Mouse (Mus musculus): ENCODE data around the gene Pde3a. TPM values are rescaled to one million over a fixed set of nuclear protein-coding genes. Genes with fewer than 3 reads are reported as not detected.

The Pde3a gene
- polyA plus RNA-seq, 1 experiment from 2014 or later: 4.8 TPM

DNA sequence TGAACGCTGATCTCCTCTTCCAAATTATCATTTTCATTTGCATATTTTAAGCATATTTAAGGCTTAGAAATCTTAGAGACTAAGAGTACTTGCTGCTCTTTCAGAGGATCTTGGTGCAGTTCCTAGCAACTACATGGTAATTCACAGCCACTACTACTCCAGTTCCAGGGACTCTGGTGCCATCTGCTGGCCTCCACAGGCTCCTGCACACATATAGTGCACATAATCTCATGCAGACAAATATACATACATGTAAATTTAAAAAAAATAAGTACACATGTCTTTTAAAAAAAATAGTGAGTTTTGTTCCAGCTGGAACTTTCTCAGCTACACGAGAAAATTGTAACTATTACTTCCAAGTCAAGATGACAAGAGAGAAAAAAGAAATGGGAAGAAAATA lies 221.2 kb downstream of the Pde3a start:
- Histone ChIP-seq H3K4me1 (replicated peaks; ENCODE audit: control insufficient read depth, insufficient read depth, low read length) (no peaks in the 10 kb centered on the region), H3K27me3 (ENCODE audit: control insufficient read depth, insufficient read depth, low read depth, low read length) (no peaks in the 10 kb centered on the region), H3K4me2 (ENCODE audit: low read depth, low read length) (no peak overlapping the region), H3K9ac (ENCODE audit: low read length) (no peak overlapping the region), H3K4me3 (ENCODE audit: low read length) (no peak overlapping the region), H3K36me3 (ENCODE audit: control insufficient read depth, insufficient read depth, low read length) (no peaks in the 10 kb centered on the region), H3K27ac (ENCODE audit: low read length) (no peak overlapping the region), H3K9me3 (ENCODE audit: control insufficient read depth, low read length) (peaks cover 3% of the 10 kb centered on the region; the same call in 1 of the 2 replicates)
- ATAC-seq (ENCODE audit: low read depth): no peak
- WGBS: 85% methylated on average over 2 of the region's 2 CpGs

- Histone ChIP-seq H3K27me3 (ENCODE audit: control insufficient read depth, insufficient read depth, low read depth, low read length) (no peaks in the 10 kb centered on the region), H3K36me3 (ENCODE audit: control insufficient read depth, insufficient read depth, low read length) (no peaks in the 10 kb centered on the region), H3K4me1 (replicated peaks; ENCODE audit: control insufficient read depth, insufficient read depth, low read length) (no peaks in the 10 kb centered on the region), H3K4me2 (ENCODE audit: low read depth, low read length) (no peak overlapping the region), H3K9me3 (ENCODE audit: control insufficient read depth, low read length) (peaks cover 3% of the 10 kb centered on the region; the same call in 1 of the 2 replicates), H3K9ac (ENCODE audit: low read length) (no peak overlapping the region), H3K27ac (ENCODE audit: low read length) (no peak overlapping the region), H3K4me3 (ENCODE audit: low read length) (no peak overlapping the region)
- 40% methylated on average over 2 of the region's 2 CpGs for WGBS
- ATAC-seq (ENCODE audit: low read depth): no peak
Measured at GRCm38 (mm10) chr6:141474223-141474622, 225.2 kb downstream of the Pde3a start.

GRCm38 (mm10) chr6:141474696-141475095 lies 225.6 kb downstream of the Pde3a start:
- no peak overlapping the region for H3K9ac ChIP-seq (ENCODE audit: low read length)
- no peaks in the 10 kb centered on the region for H3K36me3 ChIP-seq (ENCODE audit: control insufficient read depth, insufficient read depth, low read length)
- no peak overlapping the region for H3K27ac ChIP-seq (ENCODE audit: low read length)
- H3K4me3 ChIP-seq (ENCODE audit: low read length): no peak overlapping the region
- H3K4me1 ChIP-seq (replicated peaks; ENCODE audit: control insufficient read depth, insufficient read depth, low read length): no peaks in the 10 kb centered on the region
- H3K9me3 ChIP-seq (ENCODE audit: control insufficient read depth, low read length): peaks cover 3% of the 10 kb centered on the region; the same call in 1 of the 2 replicates
- 35% methylated on average over 3 of the region's 3 CpGs for WGBS
- ATAC-seq (ENCODE audit: low read depth): no peak
- no peak overlapping the region for H3K4me2 ChIP-seq (ENCODE audit: low read depth, low read length)
- no peaks in the 10 kb centered on the region for H3K27me3 ChIP-seq (ENCODE audit: control insufficient read depth, insufficient read depth, low read depth, low read length)

DNA sequence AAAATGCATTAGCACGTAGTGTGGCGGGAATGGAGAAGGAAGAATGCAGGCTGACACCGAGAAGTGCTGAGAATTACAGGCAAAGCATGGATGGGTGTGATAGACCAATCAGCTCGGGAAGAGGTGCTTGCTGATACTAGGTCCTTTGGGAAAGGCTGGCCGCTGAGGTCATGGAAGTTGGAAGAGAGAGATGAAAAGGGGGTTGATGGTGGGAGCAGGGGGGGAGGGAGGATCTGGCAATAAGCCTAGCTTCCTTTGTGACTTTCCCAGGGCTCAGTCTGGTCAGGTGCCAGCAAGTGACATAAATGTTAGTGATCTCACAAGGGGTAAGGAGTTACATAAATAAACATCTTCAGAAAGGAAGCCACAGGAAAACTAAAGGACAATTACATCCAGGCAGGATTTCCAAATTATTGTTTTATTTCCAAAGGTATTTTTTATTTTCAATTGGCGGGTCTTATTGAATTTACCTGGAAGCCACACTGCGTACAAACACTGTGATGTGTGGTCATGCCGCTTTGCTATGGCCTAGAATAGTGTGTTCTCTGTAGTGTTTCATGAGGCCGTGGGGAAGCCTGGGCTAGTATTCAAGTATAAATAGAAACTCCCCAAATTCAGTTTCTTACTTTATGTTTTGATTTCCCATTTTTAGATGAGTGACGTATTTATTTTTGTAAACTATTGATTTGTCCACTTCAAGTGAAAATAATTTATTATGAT lies 236.4 kb downstream of the Pde3a start:
- 43% methylated on average over 10 of the region's 10 CpGs for WGBS

GRCm38 (mm10) chr6:141487266-141487665 lies 238.2 kb downstream of the Pde3a start:
- H3K4me2 ChIP-seq (ENCODE audit: low read depth, low read length): no peak overlapping the region
- ATAC-seq (ENCODE audit: low read depth): peak; percentile 64; the same call in 1 of the 2 replicates
- H3K27me3 ChIP-seq (ENCODE audit: control insufficient read depth, insufficient read depth, low read depth, low read length): no peaks in the 10 kb centered on the region
- 67% methylated on average over 7 of the region's 7 CpGs for WGBS
- H3K27ac ChIP-seq (ENCODE audit: low read length): no peak overlapping the region
- no peak overlapping the region for H3K4me3 ChIP-seq (ENCODE audit: low read length)
- H3K9me3 ChIP-seq (ENCODE audit: control insufficient read depth, low read length): no peaks in the 10 kb centered on the region
- H3K4me1 ChIP-seq (replicated peaks; ENCODE audit: control insufficient read depth, insufficient read depth, low read length): peaks cover 8% of the 10 kb centered on the region; the same call in 1 of the 2 replicates
- H3K9ac ChIP-seq (ENCODE audit: low read length): no peak overlapping the region
- peaks cover 3% of the 10 kb centered on the region; the same call in 1 of the 2 replicates for H3K36me3 ChIP-seq (ENCODE audit: control insufficient read depth, insufficient read depth, low read length)

More for the DNA sequence above, 236.4 kb downstream of the Pde3a start:
- Histone ChIP-seq H3K27me3 (ENCODE audit: control insufficient read depth, insufficient read depth, low read depth, low read length) (no peaks in the 10 kb centered on the region), H3K36me3 (ENCODE audit: control insufficient read depth, insufficient read depth, low read length) (peaks cover 3% of the 10 kb centered on the region; the same call in 1 of the 2 replicates), H3K4me1 (replicated peaks; ENCODE audit: control insufficient read depth, insufficient read depth, low read length) (peaks cover 8% of the 10 kb centered on the region; the same call in 1 of the 2 replicates), H3K27ac (ENCODE audit: low read length) (no peak overlapping the region; the same call in 1 of the 2 replicates), H3K9ac (ENCODE audit: low read length) (no peak overlapping the region), H3K9me3 (ENCODE audit: control insufficient read depth, low read length) (no peaks in the 10 kb centered on the region), H3K4me2 (ENCODE audit: low read depth, low read length) (no peak overlapping the region), H3K4me3 (ENCODE audit: low read length) (no peak overlapping the region)
- ATAC-seq (ENCODE audit: low read depth): peak; percentile 82

DNA sequence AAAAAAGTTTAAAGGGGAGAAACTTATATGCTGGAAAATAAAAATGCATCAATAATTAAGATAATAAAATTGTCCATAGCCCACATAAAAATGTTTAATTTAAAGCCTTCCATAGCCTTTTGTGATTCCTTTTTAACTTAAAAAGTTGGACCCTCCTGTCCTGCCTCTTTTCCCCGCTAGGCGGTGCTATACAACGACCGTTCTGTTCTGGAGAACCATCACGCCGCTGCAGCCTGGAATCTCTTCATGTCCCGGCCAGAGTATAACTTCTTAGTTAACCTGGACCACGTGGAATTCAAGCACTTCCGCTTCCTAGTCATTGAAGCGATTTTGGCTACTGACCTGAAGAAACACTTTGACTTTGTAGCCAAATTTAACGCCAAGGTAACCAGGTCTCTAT lies 239.6 kb downstream of the Pde3a start:
- ATAC-seq (ENCODE audit: low read depth): no peak
- Histone ChIP-seq H3K27me3 (ENCODE audit: control insufficient read depth, insufficient read depth, low read depth, low read length) (no peaks in the 10 kb centered on the region), H3K27ac (ENCODE audit: low read length) (no peak overlapping the region), H3K4me2 (ENCODE audit: low read depth, low read length) (no peak overlapping the region), H3K36me3 (ENCODE audit: control insufficient read depth, insufficient read depth, low read length) (peaks cover 3% of the 10 kb centered on the region; the same call in 1 of the 2 replicates), H3K4me1 (replicated peaks; ENCODE audit: control insufficient read depth, insufficient read depth, low read length) (peaks cover 8% of the 10 kb centered on the region; the same call in 1 of the 2 replicates), H3K9ac (ENCODE audit: low read length) (no peak overlapping the region), H3K9me3 (ENCODE audit: control insufficient read depth, low read length) (no peaks in the 10 kb centered on the region), H3K4me3 (ENCODE audit: low read length) (no peak overlapping the region)
- 17% methylated on average over 11 of the region's 11 CpGs for WGBS

GRCm38 (mm10) chr6:141494909-141495308 lies 245.8 kb downstream of the Pde3a start:
- Histone ChIP-seq H3K4me2 (ENCODE audit: low read depth, low read length) (no peak overlapping the region), H3K36me3 (ENCODE audit: control insufficient read depth, insufficient read depth, low read length) (peaks cover 3% of the 10 kb centered on the region; the same call in 1 of the 2 replicates), H3K4me1 (replicated peaks; ENCODE audit: control insufficient read depth, insufficient read depth, low read length) (no peaks in the 10 kb centered on the region), H3K27ac (ENCODE audit: low read length) (no peak overlapping the region), H3K27me3 (ENCODE audit: control insufficient read depth, insufficient read depth, low read depth, low read length) (no peaks in the 10 kb centered on the region), H3K9ac (ENCODE audit: low read length) (no peak overlapping the region), H3K9me3 (ENCODE audit: control insufficient read depth, low read length) (no peaks in the 10 kb centered on the region), H3K4me3 (ENCODE audit: low read length) (no peak overlapping the region)
- 82% methylated on average over 4 of the region's 4 CpGs for whole genome bisulfite sequencing
- ATAC-seq (ENCODE audit: low read depth): no peak

GRCm38 (mm10) chr6:141495634-141496418 lies 246.8 kb downstream of the Pde3a start:
- no peaks in the 10 kb centered on the region for H3K9me3 ChIP-seq (ENCODE audit: control insufficient read depth, low read length)
- H3K4me3 ChIP-seq (ENCODE audit: low read length): no peak overlapping the region
- WGBS: 28% methylated on average over 13 of the region's 13 CpGs
- no peaks in the 10 kb centered on the region for H3K4me1 ChIP-seq (replicated peaks; ENCODE audit: control insufficient read depth, insufficient read depth, low read length)
- no peak overlapping the region for H3K9ac ChIP-seq (ENCODE audit: low read length)
- H3K4me2 ChIP-seq (ENCODE audit: low read depth, low read length): no peak overlapping the region
- ATAC-seq (ENCODE audit: low read depth): no peak
- no peaks in the 10 kb centered on the region for H3K36me3 ChIP-seq (ENCODE audit: control insufficient read depth, insufficient read depth, low read length)
- no peaks in the 10 kb centered on the region for H3K27me3 ChIP-seq (ENCODE audit: control insufficient read depth, insufficient read depth, low read depth, low read length)
- H3K27ac ChIP-seq (ENCODE audit: low read length): no peak overlapping the region

- H3K4me3 ChIP-seq (ENCODE audit: low read length): no peak overlapping the region
- H3K36me3 ChIP-seq (ENCODE audit: control insufficient read depth, insufficient read depth, low read length): no peaks in the 10 kb centered on the region
- no peaks in the 10 kb centered on the region for H3K27me3 ChIP-seq (ENCODE audit: control insufficient read depth, insufficient read depth, low read depth, low read length)
- H3K9ac ChIP-seq (ENCODE audit: low read length): no peak overlapping the region
- H3K4me1 ChIP-seq (replicated peaks; ENCODE audit: control insufficient read depth, insufficient read depth, low read length): no peaks in the 10 kb centered on the region
- ATAC-seq (ENCODE audit: low read depth): no peak
- no peak overlapping the region for H3K27ac ChIP-seq (ENCODE audit: low read length)
- H3K9me3 ChIP-seq (ENCODE audit: control insufficient read depth, low read length): no peaks in the 10 kb centered on the region
- H3K4me2 ChIP-seq (ENCODE audit: low read depth, low read length): no peak overlapping the region
Measured at GRCm38 (mm10) chr6:141499511-141499910, 250.4 kb downstream of the Pde3a start.
